Mouse (Mus musculus): ENCODE data around the gene Ly6g5c.

The Ly6g5c gene

GRCm38 (mm10) chr17:35147348-35147747 lies 39.3 kb downstream of the Ly6g5c start:
- DNase-seq = no peak

- DNase-seq = no peak
These were observed 40.0 kb downstream of the Ly6g5c start for GRCm38 (mm10) chr17:35147922-35148639.

- DNase-seq = no peak
These were observed 44.0 kb downstream of the Ly6g5c start for GRCm38 (mm10) chr17:35152121-35152520.

- DNase-seq = no peak
These were observed 45.0 kb downstream of the Ly6g5c start for GRCm38 (mm10) chr17:35153077-35153476.

GRCm38 (mm10) chr17:35153931-35154330 lies 45.9 kb downstream of the Ly6g5c start:
- DNase-seq = no peak

- no peak for DNase-seq
These were observed 46.5 kb downstream of the Ly6g5c start for GRCm38 (mm10) chr17:35154616-35155015.

- DNase-seq = no peak
These were observed 47.4 kb downstream of the Ly6g5c start for GRCm38 (mm10) chr17:35155451-35155850.

GRCm38 (mm10) chr17:35156461-35157200 lies 48.6 kb downstream of the Ly6g5c start:
- no peak for DNase-seq

GRCm38 (mm10) chr17:35157254-35157653 lies 49.2 kb downstream of the Ly6g5c start:
- no peak for DNase-seq

- DNase-seq = no peak
These were observed 49.6 kb downstream of the Ly6g5c start for GRCm38 (mm10) chr17:35157661-35158175.

- DNase-seq = no peak
These were observed 50.9 kb downstream of the Ly6g5c start for GRCm38 (mm10) chr17:35158850-35159593.

- no peak for DNase-seq
These were observed 51.6 kb downstream of the Ly6g5c start for GRCm38 (mm10) chr17:35159638-35160037.

GRCm38 (mm10) chr17:35161421-35161820 lies 53.3 kb downstream of the Ly6g5c start:
- no peak for DNase-seq

Measured in kidney, adult 8-10 months (tissue).